Mouse (Mus musculus) hindbrain, embryonic 11.5 days (tissue): ENCODE measurements around the gene Ksr2. TPM values are rescaled to one million over a fixed set of nuclear protein-coding genes. Genes with fewer than 3 reads are reported as not detected.
A peak's percentile ranks its signal among the peaks of the same experiment; 100 is the strongest.
"Not testable (repeated sequence)": the region's sequence is repeated elsewhere in the genome, so short reads cannot be mapped to it uniquely, and the experiment has no call there.

Experiments
- ATAC-seq: fragments of 200-750 bp; cut with Nextera tagmentation; 2 replicates; pipeline ENCODE4 v1.8.0; 2017; ENCODE audit warnings: mild to moderate bottlenecking, moderate TSS enrichment, moderate library complexity; ENCODE audit not compliant: low FRiP score
- DNase-seq: peaks from one replicate; pipeline ENCODE4 v3.0.0-alpha.2; 2015; ENCODE audit warnings: low spot score
- H3K27ac ChIP-seq: fragments of 300-500 bp; sonication (generic); 2 replicates; pipeline ENCODE4 v1.5.1; 2014; ENCODE audit warnings: mild to moderate bottlenecking, low read depth, low read length
- H3K27me3 ChIP-seq: fragments of 300-500 bp; sonication (generic); 2 replicates; pipeline ENCODE4 v1.6.1; 2014; ENCODE audit warnings: mild to moderate bottlenecking, low read length, moderate library complexity, mixed read lengths; ENCODE audit not compliant: control insufficient read depth, insufficient read depth
- H3K36me3 ChIP-seq: fragments of 300-500 bp; sonication (generic); 2 replicates; pipeline ENCODE4 v1.6.1; 2014; ENCODE audit warnings: mild to moderate bottlenecking, low read length, moderate library complexity, mixed read lengths; ENCODE audit not compliant: control insufficient read depth, insufficient read depth
- H3K4me1 ChIP-seq: fragments of 300-500 bp; sonication (generic); replicated peaks from 2 replicates; pipeline ENCODE4 v1.6.1; 2014; ENCODE audit warnings: low read length, mixed read lengths; ENCODE audit not compliant: control insufficient read depth, insufficient read depth
- H3K4me2 ChIP-seq: fragments of 300-500 bp; sonication (generic); replicated peaks from 2 replicates; pipeline ENCODE4 v1.6.1; 2014; ENCODE audit warnings: mild to moderate bottlenecking, low read depth, low read length
- H3K4me3 ChIP-seq: fragments of 300-500 bp; sonication (generic); 2 replicates; pipeline ENCODE4 v1.5.1; 2014; ENCODE audit warnings: low read depth, low read length
- H3K9ac ChIP-seq: fragments of 300-500 bp; sonication (generic); 2 replicates; pipeline ENCODE4 v1.6.1; 2014; ENCODE audit warnings: low read depth, low read length
- H3K9me3 ChIP-seq: fragments of 300-500 bp; sonication (generic); 2 replicates; pipeline ENCODE4 v1.6.1; 2016; ENCODE audit warnings: low read length; ENCODE audit not compliant: control insufficient read depth
- WGBS: fragments of 180-500 bp; shearing (Covaris S2); extraction: QIAGEN DNeasy Blood & Tissue Kit; methylation state at CpG from one replicate; pipeline ENCODE4 v1.1.7; 2014; 5-methylcytosine and 5-hydroxymethylcytosine counted together
- polyA plus RNA-seq: library from polyadenylated mRNA; unstranded; fragments of >200 nt; fragmentation: Nextera tagmentation; extraction: Ambion mirVana; gene quantifications from 2 replicates; pipeline ENCODE4 v1.2.1, GENCODE M21; 2014

Gene Ksr2
- polyA plus RNA-seq, 1 experiment from 2014 or later = 2.9 TPM

GRCm38 (mm10) chr5:117593273-117593672, 179.5 kb downstream of the Ksr2 start:
- 67% methylated on average over 19 of the region's 19 CpGs for whole genome bisulfite sequencing
- no peak overlapping the region for H3K4me3 ChIP-seq
- no peak overlapping the region for H3K9ac ChIP-seq
- H3K4me2 ChIP-seq = no peak overlapping the region
- H3K27me3 ChIP-seq = no peaks in the 10 kb centered on the region
- H3K4me1 ChIP-seq = no peaks in the 10 kb centered on the region
- DNase-seq (no peak), ATAC-seq (no peak)
- H3K9me3 ChIP-seq = no peaks in the 10 kb centered on the region
- no peak overlapping the region for H3K27ac ChIP-seq
- no peaks in the 10 kb centered on the region for H3K36me3 ChIP-seq

- H3K4me3 ChIP-seq = no peak overlapping the region
- H3K9ac ChIP-seq = no peak overlapping the region
- H3K36me3 ChIP-seq = no peaks in the 10 kb centered on the region
- no peaks in the 10 kb centered on the region for H3K9me3 ChIP-seq
- H3K27me3 ChIP-seq = no peaks in the 10 kb centered on the region
- H3K4me2 ChIP-seq = no peak overlapping the region
- ATAC-seq (no peak), DNase-seq (no peak)
- H3K4me1 ChIP-seq = no peaks in the 10 kb centered on the region
- H3K27ac ChIP-seq = no peak overlapping the region
- 82% methylated on average over 3 of the region's 3 CpGs for WGBS
Observed at GRCm38 (mm10) chr5:117596803-117597202, 183.0 kb downstream of the Ksr2 start.

GRCm38 (mm10) chr5:117602026-117602425, 188.2 kb downstream of the Ksr2 start:
- no peak overlapping the region for H3K9ac ChIP-seq
- no peak overlapping the region for H3K4me2 ChIP-seq
- H3K4me1 ChIP-seq = no peaks in the 10 kb centered on the region
- ATAC-seq = no peak
- H3K27me3 ChIP-seq = no peaks in the 10 kb centered on the region
- DNase-seq = no peak
- H3K27ac ChIP-seq = no peak overlapping the region
- H3K36me3 ChIP-seq = no peaks in the 10 kb centered on the region
- 73% methylated on average over 9 of the region's 9 CpGs for WGBS
- H3K4me3 ChIP-seq = no peak overlapping the region
- H3K9me3 ChIP-seq = no peaks in the 10 kb centered on the region

GRCm38 (mm10) chr5:117607761-117608309, 194.0 kb downstream of the Ksr2 start:
- H3K27me3 ChIP-seq = no peaks in the 10 kb centered on the region
- DNase-seq (no peak), ATAC-seq (no peak)
- no peaks in the 10 kb centered on the region for H3K9me3 ChIP-seq
- H3K4me3 ChIP-seq = no peak overlapping the region
- no peak overlapping the region for H3K27ac ChIP-seq
- no peaks in the 10 kb centered on the region for H3K4me1 ChIP-seq
- H3K36me3 ChIP-seq = no peaks in the 10 kb centered on the region
- no peak overlapping the region for H3K9ac ChIP-seq
- H3K4me2 ChIP-seq = no peak overlapping the region
- 78% methylated on average over 15 of the region's 15 CpGs for WGBS

- 40% methylated on average over 5 of the region's 5 CpGs for WGBS
- ATAC-seq = no peak
- H3K27ac ChIP-seq = no peak overlapping the region
Observed at GRCm38 (mm10) chr5:117614331-117615024, 200.7 kb downstream of the Ksr2 start.

GRCm38 (mm10) chr5:117620292-117620691, 206.5 kb downstream of the Ksr2 start:
- no peaks in the 10 kb centered on the region for H3K27me3 ChIP-seq
- no peaks in the 10 kb centered on the region for H3K9me3 ChIP-seq
- ATAC-seq (no peak), DNase-seq (no peak)
- H3K27ac ChIP-seq = no peak overlapping the region
- no peak overlapping the region for H3K4me2 ChIP-seq
- no peaks in the 10 kb centered on the region for H3K36me3 ChIP-seq
- H3K4me1 ChIP-seq = no peaks in the 10 kb centered on the region
- 82% methylated on average over 4 of the region's 4 CpGs for WGBS
- no peak overlapping the region for H3K4me3 ChIP-seq
- H3K9ac ChIP-seq = no peak overlapping the region

More at GRCm38 (mm10) chr5:117614331-117615024, 200.7 kb downstream of the Ksr2 start:
- no peaks in the 10 kb centered on the region for H3K4me1 ChIP-seq
- H3K4me2 ChIP-seq = no peak overlapping the region
- no peak overlapping the region for H3K4me3 ChIP-seq
- no peaks in the 10 kb centered on the region for H3K9me3 ChIP-seq
- no peak overlapping the region for H3K9ac ChIP-seq
- peak; percentile 88 for DNase-seq
- H3K27me3 ChIP-seq = no peaks in the 10 kb centered on the region
- no peaks in the 10 kb centered on the region for H3K36me3 ChIP-seq

- WGBS = 44% methylated on average over 12 of the region's 12 CpGs
- Histone ChIP-seq H3K9ac (no peak overlapping the region), H3K4me2 (no peak overlapping the region), H3K27me3 (no peaks in the 10 kb centered on the region), H3K4me3 (no peak overlapping the region), H3K36me3 (no peaks in the 10 kb centered on the region), H3K4me1 (no peaks in the 10 kb centered on the region), H3K9me3 (no peaks in the 10 kb centered on the region), H3K27ac (no peak overlapping the region)
- 0 out of 2 replicates have a peak, but pooled peaks have one; percentile 19 for ATAC-seq
- peak; percentile 15 for DNase-seq
Observed at GRCm38 (mm10) chr5:117622221-117622620, 208.4 kb downstream of the Ksr2 start.

GRCm38 (mm10) chr5:117623206-117623605, 209.4 kb downstream of the Ksr2 start:
- WGBS = 86% methylated on average over 4 of the region's 4 CpGs
- not testable (repeated sequence) for H3K27ac ChIP-seq, H3K9ac ChIP-seq, H3K4me2 ChIP-seq, ATAC-seq, H3K36me3 ChIP-seq, DNase-seq, H3K4me1 ChIP-seq, H3K27me3 ChIP-seq, H3K9me3 ChIP-seq, H3K4me3 ChIP-seq

GRCm38 (mm10) chr5:117626907-117627306, 213.1 kb downstream of the Ksr2 start:
- DNase-seq = peak; percentile 40
- H3K27me3 ChIP-seq = no peaks in the 10 kb centered on the region
- WGBS = 0% methylated on average over 4 of the region's 4 CpGs

More at GRCm38 (mm10) chr5:117626907-117627306, 213.1 kb downstream of the Ksr2 start:
- H3K27ac ChIP-seq = no peak overlapping the region
- no peak overlapping the region for H3K4me3 ChIP-seq
- H3K4me1 ChIP-seq = no peaks in the 10 kb centered on the region
- H3K36me3 ChIP-seq = no peaks in the 10 kb centered on the region
- H3K4me2 ChIP-seq = no peak overlapping the region
- ATAC-seq = no peak
- H3K9ac ChIP-seq = no peak overlapping the region
- H3K9me3 ChIP-seq = no peaks in the 10 kb centered on the region
